Mouse (Mus musculus) activated CD4-positive, CD25-positive, alpha-beta regulatory T cell, adult 4 months (primary cell): ENCODE results near the gene Ddx51. TPM values are rescaled to one million over a fixed set of nuclear protein-coding genes. Genes with fewer than 3 reads are reported as not detected.

Experiments used
- ATAC-seq: one replicate; pipeline ENCODE4 v1.8.0; 2017
- polyA plus RNA-seq, 2 experiments: library from polyadenylated mRNA; unstranded; fragments of 100-300 nt; shearing (Covaris generic); gene quantifications; one replicate each; pipeline ENCODE4 v1.2.1; 2017

The Ddx51 gene
- 1 to 10 TPM; 2.9 to 3.8 TPM for polyA plus RNA-seq

DNA sequence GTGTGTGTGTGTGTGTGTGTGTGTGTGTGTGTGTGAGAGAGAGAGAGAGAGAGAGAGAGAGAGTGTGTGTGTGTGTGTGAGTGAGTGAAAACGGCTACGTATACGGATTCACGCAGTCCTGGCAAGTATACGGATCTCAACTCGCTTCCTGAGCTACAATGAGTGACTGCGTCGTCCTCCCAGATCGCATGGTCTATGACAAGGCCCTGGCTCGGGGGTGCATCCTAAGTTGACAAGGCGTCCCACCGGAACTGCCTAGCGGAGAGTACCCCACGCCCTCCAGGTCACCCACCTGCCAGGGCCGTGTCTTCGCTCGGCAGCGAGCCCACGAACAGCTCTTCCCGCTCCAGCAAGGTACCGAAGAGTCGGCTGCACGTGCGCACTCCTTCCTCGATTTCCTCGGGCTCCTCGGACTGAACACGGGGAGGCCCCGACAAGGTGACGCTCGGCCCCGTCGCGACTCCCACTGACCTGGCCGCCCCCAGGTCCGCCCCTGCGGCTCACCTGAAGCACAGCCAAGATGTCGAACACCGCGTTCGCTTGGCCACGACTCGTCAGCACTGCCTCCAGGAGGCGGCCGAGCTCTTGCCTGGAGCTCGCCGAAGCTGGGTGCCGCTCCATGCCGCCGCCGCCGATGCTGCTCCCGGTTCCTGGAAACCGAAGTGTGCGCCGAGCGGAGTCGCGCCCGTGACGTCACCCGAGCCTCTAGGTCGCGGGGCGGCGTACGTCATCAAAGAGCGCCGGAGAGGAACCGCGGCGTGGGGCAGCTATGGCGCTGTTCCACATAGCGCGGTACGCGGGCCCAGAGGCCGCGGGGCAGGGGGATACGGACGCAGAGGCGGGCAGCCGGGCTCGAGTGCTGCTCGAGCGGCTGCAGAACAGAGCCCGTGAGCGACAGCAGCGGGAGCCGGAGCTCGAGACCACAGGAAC lies at the start of gene Ddx51, which contains the start of gene Noc4l:
Gene Ddx51 (plus strand): TSS at position 733 of the 930 bp plus-strand sequence.
Gene Noc4l (minus strand): TSS at position 699 of the 930 bp plus-strand sequence.
- ATAC-seq = peak; percentile 82

DNA sequence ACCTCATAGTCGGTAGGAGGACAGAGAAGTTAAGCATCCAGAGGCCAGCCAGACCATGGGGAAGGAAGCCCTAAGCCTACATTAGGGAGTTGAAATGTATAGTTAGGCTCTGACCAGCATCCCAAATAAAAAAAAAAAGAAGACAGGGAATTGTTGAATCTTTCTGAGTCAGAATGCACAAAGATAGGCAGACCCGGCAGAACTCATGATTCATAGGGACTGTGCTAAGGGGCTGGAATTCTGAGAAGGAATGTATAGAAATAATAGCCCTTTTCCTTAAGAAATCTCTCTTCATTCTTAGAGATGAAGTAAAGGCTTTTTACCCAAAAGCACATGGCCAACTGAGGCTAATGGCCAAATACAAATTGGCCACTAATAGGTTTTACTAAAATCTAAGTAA lies 48.9 kb upstream of the Ddx51 start:
- no peak for ATAC-seq

DNA sequence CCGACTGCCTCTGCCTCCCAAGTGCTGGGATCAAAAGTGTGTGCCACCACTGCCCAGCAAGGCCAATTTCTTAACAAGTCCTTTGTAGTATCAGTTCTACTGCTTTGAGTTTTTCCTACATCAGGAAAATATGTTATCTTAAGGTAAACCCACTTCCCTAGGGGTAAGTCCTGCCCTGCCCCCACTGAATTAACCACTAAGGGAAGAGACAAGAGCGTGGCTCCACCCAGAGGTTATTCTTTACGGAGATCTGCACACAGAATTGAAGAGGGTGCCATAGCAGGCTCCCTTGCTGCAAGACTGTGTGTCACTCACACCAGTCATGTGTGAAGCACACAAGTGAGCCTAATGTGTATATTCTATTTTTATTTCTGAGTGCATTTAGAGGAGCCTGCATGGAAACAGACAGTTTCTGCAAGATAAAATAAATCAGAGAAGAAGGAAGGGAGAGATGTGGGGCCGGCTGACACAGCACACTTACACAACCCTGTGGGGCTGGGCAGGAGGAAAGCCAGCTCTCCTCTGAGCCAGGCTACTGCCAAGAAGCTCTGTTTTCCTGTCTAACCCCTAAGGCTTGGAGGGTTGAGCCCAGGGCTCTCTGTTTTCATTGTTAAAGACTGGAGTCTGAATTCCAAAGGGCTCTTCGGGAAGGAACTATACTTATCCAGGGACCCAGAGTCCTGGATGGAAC lies 47.6 kb upstream of the Ddx51 start:
- ATAC-seq = no peak

DNA sequence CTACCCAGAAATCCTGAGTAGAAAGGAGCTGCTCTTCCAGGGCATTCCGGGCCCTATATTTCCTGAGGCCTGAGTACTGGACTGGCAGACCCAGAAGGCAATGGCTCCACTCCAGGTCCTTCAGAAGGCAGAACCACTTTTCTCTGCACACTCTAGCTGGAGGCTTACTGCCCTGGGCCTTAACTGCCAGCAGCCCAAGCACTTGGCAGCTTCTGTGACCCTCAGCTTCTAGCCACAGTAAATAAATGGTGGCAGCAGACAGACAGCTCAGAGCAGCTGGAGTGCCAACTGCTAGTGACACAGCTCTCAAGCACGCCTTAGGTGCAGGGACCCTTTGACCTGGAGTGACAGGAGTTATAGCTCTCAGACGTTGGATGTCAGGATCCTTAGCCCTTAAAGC lies 45.5 kb upstream of the Ddx51 start:
- no peak for ATAC-seq

DNA sequence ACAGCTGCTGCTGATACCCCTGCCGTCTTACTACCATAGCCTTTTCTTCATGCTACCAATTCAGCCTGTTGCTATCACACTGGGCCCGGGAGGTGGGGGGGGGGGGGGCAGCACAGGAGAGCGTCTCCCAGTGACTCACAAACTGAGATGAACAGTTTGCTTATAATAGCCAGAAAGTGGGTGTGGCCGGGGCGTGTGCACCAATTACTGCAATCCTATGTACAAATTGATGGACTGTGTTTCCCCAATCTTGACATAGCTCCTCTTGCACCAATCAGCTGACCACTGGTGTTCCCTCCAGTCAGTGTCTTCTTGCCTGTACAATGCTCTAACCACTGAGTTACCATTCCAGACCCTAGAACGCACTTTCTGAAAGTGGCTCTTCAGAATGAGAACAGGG lies 44.9 kb upstream of the Ddx51 start:
- no peak for ATAC-seq

DNA sequence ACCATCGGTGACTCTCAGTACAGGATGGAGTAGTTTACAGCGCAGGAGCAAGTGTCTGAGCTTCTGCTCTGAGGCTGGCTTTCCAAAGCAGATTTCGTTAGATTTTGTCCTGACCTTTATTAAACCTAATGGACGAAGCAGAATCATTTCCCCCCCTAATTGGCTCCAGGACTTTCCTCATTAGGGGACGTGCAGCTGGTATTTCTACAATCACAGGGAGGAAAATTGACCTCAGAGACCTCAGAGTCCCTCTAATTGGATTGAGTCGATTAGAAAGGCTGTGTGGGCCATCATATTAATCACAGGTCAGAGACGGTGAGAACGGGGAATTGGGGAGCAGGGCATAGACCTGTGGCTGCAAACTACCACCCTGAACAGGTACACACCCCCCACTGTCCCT lies 44.3 kb upstream of the Ddx51 start:
- ATAC-seq = no peak

DNA sequence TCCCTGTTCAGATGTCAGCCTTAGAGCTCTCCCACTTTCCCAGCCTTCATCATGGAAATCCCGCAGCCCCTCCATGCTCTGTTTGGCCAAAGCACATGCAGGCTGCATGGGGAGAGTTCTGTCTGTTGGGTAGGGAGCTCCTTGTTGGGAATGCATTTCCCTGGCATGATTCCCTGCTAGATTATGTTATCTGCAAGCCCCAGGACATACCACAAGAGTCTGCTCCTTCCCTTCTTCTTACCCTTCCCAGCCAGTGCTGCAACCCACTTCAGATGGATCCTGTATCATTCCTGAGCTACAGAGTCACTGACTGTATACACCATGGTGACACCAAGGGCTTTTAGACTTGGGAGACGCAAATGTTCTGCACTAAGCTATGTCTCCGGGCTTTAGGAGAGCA lies 43.8 kb upstream of the Ddx51 start:
- no peak for ATAC-seq

DNA sequence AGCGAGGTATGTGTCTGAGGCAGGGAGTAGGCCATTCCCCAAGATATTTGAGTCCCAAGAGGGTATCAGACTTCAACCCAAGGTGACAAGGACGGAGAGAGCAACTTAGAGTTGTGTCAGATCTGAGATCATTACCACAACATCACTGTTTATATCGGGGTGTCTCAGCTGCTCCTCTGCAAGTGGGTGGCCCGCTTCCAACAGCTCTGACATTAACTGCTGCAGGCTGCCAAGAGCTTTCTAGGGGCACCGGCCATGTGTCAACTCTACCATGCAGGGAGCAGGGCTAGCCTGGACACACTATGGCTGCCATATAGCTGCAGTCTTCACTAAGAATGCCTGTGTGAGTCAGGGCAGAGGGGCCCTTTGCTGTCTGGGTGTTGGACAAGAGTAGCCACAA lies 43.4 kb upstream of the Ddx51 start:
- no peak for ATAC-seq

DNA sequence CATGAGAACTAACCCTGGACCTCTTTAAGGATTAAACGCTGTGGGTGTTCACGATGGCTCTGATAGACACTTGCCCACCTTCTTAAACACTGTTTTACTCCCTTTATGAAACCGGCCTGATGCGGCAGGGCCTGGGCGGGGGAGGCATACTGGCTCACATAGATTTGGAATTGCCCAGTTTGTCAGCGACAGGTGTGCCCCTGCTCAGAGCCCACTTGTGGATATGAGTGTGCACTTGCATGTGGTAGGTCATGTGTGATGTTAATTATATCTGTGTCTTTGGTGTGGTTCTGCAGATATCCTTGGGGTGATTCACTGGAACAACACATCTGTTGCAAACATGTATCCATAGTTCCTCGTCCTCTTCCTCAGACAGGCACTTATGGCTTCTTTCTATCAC lies 42.8 kb upstream of the Ddx51 start:
- no peak for ATAC-seq

DNA sequence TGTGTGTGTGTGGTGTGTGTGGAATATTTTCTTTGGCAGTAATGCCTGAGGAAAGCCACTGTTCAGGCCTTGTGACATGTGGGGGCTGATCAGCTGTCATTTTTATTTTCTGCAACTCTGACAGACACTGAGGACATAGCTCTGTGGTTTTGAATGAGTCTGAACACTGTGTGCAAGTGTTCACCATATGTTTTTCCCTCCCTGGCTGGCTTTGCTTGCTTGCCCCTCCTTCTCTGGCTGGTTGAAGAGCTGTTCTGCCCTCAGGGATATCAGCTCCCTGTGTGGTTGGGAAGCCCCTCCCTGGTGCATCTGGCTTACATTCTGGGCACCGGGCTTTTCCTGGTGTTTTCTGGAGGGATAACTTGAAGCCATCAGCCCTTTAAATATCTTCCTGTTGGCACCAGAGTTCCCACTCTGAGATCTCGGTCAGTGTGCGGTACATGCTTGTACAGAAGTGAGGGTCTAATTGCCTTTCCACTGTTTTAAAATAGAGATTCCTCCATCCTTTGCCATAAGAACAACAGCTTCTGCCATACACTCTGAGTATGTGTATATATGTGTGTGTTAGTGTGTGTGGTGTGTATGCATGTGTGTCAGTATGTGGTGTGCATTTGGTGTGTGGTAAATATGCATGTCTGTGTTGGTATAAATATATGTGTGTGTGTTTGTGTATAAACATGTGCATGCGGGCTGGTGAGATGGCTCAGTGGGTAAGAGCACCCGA lies 41.7 kb upstream of the Ddx51 start:
- no peak for ATAC-seq

DNA sequence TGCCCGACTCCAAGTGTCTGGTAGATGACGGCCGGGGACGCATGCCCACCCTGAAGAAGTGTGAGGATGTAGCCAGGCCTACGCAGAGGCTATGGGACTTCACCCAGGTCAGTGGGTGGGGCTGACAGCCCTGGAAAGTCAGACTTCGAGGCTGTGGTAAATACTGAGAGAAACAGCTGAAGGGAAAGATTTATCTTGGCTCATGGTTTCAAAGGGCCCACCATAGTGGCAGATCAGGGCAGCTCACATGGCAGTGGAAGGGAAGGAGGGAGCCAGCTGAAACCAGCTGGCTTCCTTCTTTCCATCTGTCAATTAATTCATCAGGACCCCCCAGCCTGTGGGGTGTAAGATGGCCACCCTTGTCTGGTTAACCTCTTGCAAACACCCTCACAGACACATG lies 34.0 kb upstream of the Ddx51 start:
- no peak for ATAC-seq

DNA sequence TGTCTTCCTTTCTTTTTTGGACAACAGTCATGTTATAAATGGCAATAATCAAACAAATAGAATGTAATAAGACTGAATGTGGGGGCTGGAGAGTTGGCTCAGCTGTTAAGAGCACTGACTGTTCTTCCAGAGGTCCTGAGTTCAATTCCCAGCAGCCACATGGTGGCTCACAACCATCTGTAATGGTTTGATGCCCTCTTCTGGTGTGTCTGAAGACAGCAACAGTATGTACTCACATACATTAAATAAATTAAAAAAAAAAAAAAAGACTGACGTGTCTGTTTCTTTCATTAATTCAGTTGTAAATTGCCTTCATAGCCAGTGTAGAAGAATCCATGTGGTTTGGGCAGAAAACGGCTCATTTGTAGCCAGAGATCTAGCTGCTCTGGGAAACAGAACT lies 28.9 kb upstream of the Ddx51 start:
- no peak for ATAC-seq

DNA sequence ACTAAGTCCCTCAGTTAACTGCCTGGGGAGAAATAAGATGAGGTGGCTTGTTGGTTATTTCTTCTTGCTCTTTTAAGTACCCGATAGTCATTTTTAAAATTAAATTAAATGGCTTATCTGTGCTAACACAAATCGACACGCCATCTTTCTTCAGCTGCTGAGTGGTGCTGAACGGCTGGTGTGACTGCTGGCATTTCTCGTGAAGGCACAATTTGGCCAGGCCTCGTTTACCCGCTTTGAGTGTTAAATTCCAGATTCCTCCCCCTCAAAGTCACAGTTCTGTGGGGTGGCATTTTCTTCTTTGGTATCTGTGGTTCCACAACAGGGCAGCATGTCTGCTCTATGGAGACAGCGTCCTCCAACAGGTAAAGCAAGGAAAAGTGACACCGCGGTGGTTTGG lies 25.9 kb upstream of the Ddx51 start:
- ATAC-seq = no peak

DNA sequence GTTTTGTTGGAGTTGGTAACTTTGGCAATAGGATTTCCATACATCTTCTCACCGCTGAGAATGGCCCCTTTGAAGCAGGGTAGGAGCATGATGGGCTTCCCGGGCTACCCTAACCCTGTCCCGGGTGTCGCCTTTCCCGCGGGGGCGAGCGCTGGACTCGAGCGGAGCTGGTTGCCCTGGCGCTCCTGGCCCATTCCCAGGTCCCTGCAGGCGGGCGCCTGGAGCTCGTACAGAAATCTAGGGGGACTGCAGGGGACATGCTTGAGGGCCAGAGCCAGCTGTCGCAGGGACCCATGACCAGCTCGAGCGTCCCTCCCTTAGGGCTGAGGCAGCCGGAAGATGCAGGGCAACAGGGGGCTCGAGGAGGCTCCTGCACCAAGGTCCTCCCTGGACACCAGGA lies 25.1 kb upstream of the Ddx51 start:
- ATAC-seq = no peak

DNA sequence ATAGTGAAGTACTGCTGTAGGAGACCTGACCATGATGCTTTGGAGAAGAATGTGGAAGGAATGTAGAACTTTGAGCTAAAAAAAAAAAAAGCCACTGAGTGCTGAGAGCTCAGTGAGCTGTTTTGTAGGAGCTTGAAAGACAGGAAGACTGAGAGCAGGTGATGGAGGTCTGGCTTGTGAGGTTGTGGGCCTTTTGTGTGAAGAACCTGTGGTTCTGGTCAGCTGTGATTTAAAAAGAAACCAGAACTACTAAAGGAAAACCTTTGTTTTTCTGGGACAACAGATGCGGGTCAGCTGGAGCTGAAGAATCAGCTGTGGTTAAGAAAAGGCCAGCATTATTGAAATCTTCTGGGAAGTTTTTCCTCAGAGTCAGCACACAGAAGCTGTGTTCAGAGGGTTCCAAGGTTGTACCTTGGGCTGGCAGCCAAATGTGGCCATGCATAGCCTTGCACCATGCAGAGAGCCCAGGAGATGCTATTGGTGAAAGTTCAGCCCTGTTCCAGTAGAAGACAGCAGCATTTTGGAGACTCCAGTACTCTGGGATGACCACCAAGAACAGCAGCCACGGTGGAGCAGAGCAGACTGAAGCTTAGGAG lies 23.6 kb upstream of the Ddx51 start:
- ATAC-seq = no peak

DNA sequence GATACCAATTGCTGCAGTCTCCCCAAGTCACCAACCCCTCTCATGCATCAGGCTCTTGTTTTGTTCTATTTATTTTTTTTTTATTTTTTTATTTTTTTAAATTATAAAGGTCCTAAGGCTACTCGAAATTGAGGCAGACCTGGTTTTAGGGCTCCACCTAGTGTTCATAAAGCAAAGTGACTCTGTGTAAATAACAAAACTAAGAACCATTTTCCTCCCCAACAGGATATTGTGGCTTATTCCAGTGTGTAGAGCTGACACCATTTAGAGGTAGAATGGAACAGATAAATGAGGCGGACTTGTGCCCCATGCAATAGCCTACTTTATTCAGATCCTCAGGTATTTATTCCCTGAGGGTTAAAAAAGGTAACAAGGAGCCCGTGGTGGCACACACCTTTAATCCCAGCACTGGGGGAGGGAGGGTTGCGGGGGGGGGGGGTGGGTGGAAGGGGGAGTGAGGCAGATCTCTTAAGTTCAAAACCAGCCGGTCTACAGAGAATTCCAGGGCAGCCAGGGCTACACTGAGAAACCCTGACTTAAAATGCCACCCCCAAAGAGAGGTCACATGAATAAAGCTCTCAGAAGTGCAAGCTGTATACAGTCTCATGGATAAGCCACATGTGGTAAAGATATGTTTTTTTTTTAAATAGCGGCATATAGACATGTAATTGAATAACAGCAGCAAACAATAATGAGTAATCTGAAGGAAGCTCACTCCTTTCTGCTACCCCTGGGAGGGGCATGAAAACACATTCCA lies 17.1 kb upstream of the Ddx51 start:
- ATAC-seq = peak; percentile 84

DNA sequence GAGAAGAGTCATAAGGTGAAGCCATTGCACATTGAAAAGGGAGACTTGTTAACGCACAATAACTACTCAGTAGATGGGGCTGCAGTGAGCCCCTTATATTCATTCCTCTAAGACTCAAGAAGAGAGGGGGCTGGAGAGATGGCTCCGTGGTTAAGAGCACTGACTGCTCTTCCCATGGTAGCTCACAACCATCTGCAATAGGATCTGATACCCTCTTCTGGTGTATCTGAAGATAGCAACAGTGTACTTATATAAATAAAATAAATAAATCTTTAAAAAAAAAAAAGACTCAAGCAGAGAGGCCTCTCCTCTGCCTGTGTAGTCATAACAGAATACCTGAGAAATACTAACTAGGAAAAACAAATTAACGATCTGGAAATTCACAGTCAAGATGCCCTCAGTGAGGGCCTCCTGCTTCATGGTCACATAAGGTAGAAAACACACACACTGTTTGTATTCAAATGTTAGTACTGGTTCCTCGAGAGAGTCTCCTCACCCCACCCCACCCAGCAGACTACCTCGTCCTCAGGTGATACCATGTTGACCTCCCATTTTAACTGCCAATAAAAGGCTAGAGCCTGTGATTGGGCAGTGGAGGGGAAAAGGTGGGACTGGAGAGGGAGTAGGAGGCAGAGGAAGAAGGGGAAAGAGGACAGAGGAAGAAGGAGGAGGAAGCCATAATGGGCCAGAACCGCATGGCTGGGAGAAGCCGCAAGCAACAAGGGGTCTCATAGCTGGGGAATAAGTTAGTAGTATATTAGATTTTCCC lies 14.8 kb upstream of the Ddx51 start:
- ATAC-seq = no peak

DNA sequence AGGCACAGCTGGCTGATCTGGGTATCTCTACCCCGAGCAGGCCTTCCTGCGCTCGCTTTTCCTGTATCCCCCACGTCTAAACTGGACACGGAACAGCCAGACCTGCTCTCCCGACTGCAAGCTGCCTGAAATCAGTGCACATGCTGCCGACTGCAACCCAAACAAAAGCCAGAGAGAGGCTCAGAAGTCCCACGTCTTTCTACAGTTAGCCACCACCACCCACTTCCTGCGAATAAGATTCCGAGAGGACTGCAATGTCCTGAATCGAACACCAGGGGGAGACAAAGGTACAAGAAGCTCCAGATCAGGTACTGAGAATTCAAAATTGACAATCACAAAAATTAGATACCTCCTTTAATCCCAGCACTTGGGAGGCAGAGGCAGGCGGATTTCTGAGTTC lies 13.8 kb upstream of the Ddx51 start:
- peak; percentile 85 for ATAC-seq

DNA sequence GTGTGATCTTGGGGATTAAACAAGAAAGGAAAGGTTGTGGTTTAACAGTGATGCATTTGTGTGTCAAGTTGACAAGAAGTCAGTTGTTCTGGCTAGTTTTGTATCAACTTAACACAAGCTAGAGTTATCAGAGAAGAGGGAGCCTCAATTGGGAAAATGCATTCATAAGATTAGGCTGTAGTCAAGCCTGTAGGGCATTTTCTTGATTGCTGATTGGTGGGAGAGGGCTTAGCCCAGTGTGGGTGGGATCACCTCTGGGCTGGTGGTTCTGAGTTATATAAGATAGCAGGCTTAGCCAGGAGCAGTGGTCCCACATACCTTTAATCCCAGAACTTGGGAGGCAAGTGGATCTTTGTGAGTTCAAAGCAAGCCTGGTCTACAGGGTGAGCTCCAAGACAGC lies 6.9 kb upstream of the Ddx51 start:
- no peak for ATAC-seq

DNA sequence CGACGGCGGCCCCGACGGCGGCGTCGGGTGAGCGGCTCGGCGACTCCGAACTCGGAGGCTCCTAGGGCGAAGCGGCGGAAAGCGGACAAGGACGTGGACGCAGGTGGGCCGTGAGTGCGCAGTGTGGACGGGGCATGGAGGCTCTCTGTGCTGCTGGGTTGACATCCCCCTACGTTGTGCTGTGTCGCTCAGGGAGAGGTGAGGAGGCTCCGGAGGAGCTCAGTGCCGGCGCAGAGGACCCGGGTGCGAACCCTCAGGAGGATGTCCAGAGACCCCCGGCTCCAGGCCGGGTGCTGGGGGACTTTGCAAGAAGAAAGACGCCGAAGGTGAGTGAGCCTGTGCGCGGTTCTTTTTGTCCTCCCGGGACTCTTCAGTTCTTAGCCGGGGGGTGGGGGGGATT lies 435 bp downstream of the Ddx51 start:
- ATAC-seq = peak; percentile 34

DNA sequence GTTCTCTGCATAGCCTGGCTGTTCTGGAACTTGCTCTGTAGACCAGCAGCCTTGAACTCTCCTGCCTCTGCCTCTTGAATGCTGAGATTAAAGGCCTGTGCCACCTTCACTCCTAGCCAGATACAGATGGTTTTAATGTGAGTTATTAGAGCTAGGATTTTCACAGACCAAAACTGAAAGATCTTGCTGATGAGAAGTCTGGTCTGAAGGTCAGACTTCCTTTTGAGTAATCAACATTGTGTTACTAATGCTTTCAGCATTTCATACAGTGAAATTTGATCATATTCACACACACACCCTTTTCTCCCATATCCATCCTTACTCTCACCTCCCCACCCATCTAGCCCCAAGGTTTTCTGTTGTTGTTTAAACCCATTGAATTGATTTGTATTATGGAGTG lies 6.4 kb downstream of the Ddx51 start:
- no peak for ATAC-seq
